Mouse (Mus musculus): ENCODE measurements around the gene Lrrfip1.

DNA sequence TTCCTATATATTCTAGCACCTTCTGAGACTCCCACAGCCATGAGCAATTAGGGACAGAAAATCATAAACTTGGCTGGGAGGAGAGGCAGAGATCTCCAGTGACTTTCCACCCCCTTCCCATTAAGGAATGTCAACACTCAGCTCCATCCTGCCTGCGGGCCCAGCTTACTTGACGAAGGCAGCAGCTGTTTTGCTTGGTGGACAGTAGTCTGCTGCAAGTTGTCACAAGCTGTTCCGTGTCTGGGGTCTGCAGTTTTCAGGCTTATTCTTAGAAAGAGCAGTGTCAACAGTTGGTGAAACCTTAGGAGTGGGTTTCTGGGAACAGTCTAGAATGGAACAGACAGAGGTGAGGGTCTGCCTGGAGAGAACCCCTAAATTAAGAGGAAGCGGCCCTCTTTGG lies 62.6 kb downstream of the Lrrfip1 start:
- TF ChIP-seq CTCF (IDR thresholded peaks at IDR 0.05; ENCODE audit: borderline replicate concordance, insufficient read depth, low read depth, low read length) (no peak), POLR2A (IDR thresholded peaks at IDR 0.05; ENCODE audit: borderline replicate concordance, insufficient read depth, low read length) (no peak)
